Mouse (Mus musculus) forebrain, embryonic 13.5 days (tissue): ENCODE measurements around the gene Skp2. TPM values are rescaled to one million over a fixed set of nuclear protein-coding genes. Genes with fewer than 3 reads are reported as not detected.
"Not testable (repeated sequence)": the region's sequence is repeated elsewhere in the genome, so short reads cannot be mapped to it uniquely, and the experiment has no call there.

Experiments
- ATAC-seq: fragments of 200-750 bp; cut with Nextera tagmentation; 2 replicates; pipeline ENCODE4 v1.8.0; 2017
- H3K27ac ChIP-seq: fragments of 300-500 bp; sonication (generic); 2 replicates; pipeline ENCODE4 v1.5.1; 2015; ENCODE audit warnings: inconsistent platforms, mild to moderate bottlenecking, moderate library complexity
- H3K27me3 ChIP-seq: fragments of 300-500 bp; sonication (generic); 2 replicates; pipeline ENCODE4 v1.6.1; 2015; ENCODE audit warnings: mild to moderate bottlenecking, inconsistent platforms
- H3K36me3 ChIP-seq: fragments of 300-500 bp; sonication (generic); 2 replicates; pipeline ENCODE4 v1.6.1; 2015; ENCODE audit warnings: mild to moderate bottlenecking, inconsistent platforms; ENCODE audit not compliant: poor library complexity, severe bottlenecking
- H3K4me1 ChIP-seq: fragments of 300-500 bp; sonication (generic); 2 replicates; pipeline ENCODE4 v1.6.1; 2015; ENCODE audit warnings: inconsistent platforms
- H3K4me2 ChIP-seq: fragments of 300-500 bp; sonication (generic); 2 replicates; pipeline ENCODE4 v1.6.1; 2015; ENCODE audit warnings: inconsistent platforms, mild to moderate bottlenecking, moderate library complexity
- H3K4me3 ChIP-seq: fragments of 300-500 bp; sonication (generic); 2 replicates; pipeline ENCODE4 v1.5.1; 2015; ENCODE audit warnings: mild to moderate bottlenecking, inconsistent platforms
- H3K9ac ChIP-seq: fragments of 300-500 bp; sonication (generic); 2 replicates; pipeline ENCODE4 v1.6.1; 2015; ENCODE audit warnings: mild to moderate bottlenecking, inconsistent platforms
- H3K9me3 ChIP-seq: fragments of 300-500 bp; sonication (generic); replicated peaks from 2 replicates; pipeline ENCODE4 v1.6.1; 2016; ENCODE audit warnings: inconsistent platforms
- WGBS: fragments of 180-500 bp; shearing (Covaris S2); methylation state at CpG from one replicate; pipeline ENCODE4 v1.1.7; 2015; 5-methylcytosine and 5-hydroxymethylcytosine counted together
- polyA plus RNA-seq: library from polyadenylated mRNA; unstranded; fragments of >200 nt; fragmentation: Nextera tagmentation; extraction: Ambion mirVana; gene quantifications from 2 replicates; pipeline ENCODE4 v1.2.1, GENCODE M21; 2015

Skp2 gene
- polyA plus RNA-seq = 72.0 and 79.1 TPM in 2 replicates

DNA sequence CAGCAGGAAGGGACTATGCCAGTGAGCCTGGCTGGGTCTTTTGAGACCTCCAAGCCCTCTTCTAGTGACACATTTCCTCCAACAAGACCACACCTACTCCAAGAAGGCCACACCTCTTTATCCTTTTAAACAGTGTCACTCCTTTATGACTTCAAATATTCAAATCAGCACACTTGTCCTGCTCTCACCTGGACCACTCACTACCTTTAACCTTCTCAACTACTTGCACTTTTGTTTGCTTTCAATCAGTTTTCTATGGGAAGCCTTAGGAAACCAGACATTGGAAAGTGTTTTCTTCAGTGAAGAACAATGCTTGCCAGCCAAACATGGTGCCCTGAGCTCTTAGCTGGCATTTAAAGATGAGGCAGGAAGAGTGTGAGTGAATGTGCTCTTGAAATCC, at the start of gene Skp2:
Gene Skp2 (minus strand): TSS at position 101 of the 400 bp plus-strand sequence.
- Histone ChIP-seq H3K9me3 (no peaks in the 10 kb centered on the region), H3K27ac (no peak within 1 kb of the TSS), H3K4me2 (no peak within 1 kb of the TSS), H3K9ac (no peak within 1 kb of the TSS), H3K4me1 (no peaks in the 10 kb centered on the region), H3K36me3 (peaks cover 50% of the 10 kb centered on the region), H3K4me3 (no peak within 1 kb of the TSS), H3K27me3 (no peaks in the 10 kb centered on the region)
- ATAC-seq = no peak

DNA sequence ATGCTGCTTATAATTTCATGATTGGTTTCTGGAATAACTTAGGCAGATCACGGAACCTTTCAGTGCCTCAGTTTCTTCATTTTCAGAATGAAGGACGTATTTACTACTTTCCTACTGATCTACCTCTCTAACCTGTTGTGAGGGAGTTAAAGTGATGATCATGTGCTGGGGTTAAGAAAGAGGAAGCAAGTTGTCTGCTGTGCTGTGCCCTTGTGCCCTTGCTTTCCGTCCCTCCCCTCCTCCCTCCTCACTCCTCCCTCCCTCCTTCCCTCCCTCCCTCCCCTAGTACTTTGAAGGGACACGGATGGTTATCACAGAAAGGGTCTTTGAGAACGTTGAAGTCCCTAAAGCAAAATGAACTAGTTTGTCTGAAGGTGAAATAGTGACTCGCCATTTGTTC, 43.2 kb upstream of the Skp2 start:
- no peak for ATAC-seq
- no peak overlapping the region for H3K9ac ChIP-seq
- H3K27me3 ChIP-seq = no peaks in the 10 kb centered on the region
- H3K36me3 ChIP-seq = peaks cover 26% of the 10 kb centered on the region
- 78% methylated on average over 6 of the region's 6 CpGs for WGBS
- H3K27ac ChIP-seq = no peak overlapping the region
- no peaks in the 10 kb centered on the region for H3K9me3 ChIP-seq
- no peak overlapping the region for H3K4me2 ChIP-seq
- no peak overlapping the region for H3K4me3 ChIP-seq
- no peaks in the 10 kb centered on the region for H3K4me1 ChIP-seq

DNA sequence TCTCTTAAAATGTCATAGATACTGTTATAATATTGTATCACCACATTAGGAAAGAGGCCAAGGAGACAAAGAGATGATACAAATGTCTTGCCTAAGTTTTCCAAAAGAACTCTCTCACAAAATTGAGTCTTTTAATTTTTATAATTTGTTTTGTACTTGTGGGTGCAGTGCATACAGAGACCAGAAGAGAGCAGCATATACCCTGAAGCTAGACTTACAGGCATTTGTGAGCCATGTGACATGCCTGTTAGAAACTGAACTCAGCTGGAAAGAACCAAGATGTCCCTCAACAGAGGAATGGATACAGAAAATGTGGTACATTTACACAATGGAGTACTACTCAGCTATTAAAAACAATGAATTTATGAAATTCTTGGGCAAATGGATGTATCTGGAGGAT, 37.5 kb upstream of the Skp2 start:
- not testable (repeated sequence) for H3K9ac ChIP-seq, H3K4me3 ChIP-seq, H3K4me1 ChIP-seq, H3K27me3 ChIP-seq, H3K27ac ChIP-seq, H3K9me3 ChIP-seq, ATAC-seq, H3K4me2 ChIP-seq
- peaks cover 43% of the 10 kb centered on the region for H3K36me3 ChIP-seq

- H3K27me3 ChIP-seq = no peaks in the 10 kb centered on the region
These were observed 34.6 kb upstream of the Skp2 start for GRCm38 (mm10) chr15:9189796-9190195.

GRCm38 (mm10) chr15:9183995-9184394, 28.8 kb upstream of the Skp2 start:
- Histone ChIP-seq H3K36me3 (peaks cover 56% of the 10 kb centered on the region), H3K4me1 (no peaks in the 10 kb centered on the region), H3K4me3 (no peak overlapping the region), H3K27ac (no peak overlapping the region), H3K27me3 (no peaks in the 10 kb centered on the region), H3K9me3 (no peaks in the 10 kb centered on the region), H3K4me2 (no peak overlapping the region), H3K9ac (no peak overlapping the region)
- ATAC-seq = no peak
- WGBS = 93% methylated on average over 5 of the region's 5 CpGs

More at GRCm38 (mm10) chr15:9189796-9190195, 34.6 kb upstream of the Skp2 start:
- no peaks in the 10 kb centered on the region for H3K4me1 ChIP-seq
- no peak overlapping the region for H3K27ac ChIP-seq
- peaks cover 49% of the 10 kb centered on the region for H3K36me3 ChIP-seq
- H3K4me2 ChIP-seq = no peak overlapping the region
- H3K9me3 ChIP-seq = no peaks in the 10 kb centered on the region
- no peak for ATAC-seq
- no peak overlapping the region for H3K9ac ChIP-seq
- WGBS = 92% methylated on average over 2 of the region's 2 CpGs
- H3K4me3 ChIP-seq = no peak overlapping the region

DNA sequence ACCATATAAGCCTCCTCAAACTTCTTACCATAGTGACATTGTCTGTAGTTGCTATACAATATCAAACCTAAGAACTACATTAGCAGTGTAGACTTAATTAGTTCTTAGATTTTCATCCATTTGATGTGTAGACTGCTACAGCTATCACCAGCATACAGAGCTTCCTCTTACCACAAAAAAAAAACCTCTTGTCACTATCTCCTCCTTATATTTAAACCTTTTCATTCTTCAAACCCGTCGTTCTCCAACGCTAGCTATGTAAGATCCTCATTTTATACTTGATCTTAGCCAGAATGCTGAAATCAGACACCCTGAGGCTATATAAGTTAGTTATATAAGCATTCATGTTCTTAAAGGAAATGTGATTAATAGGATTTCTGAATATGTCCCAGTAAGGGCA, 21.8 kb upstream of the Skp2 start:
- no peaks in the 10 kb centered on the region for H3K27me3 ChIP-seq
- no peak overlapping the region for H3K9ac ChIP-seq
- no peak overlapping the region for H3K4me3 ChIP-seq
- WGBS = 94% methylated on average over 3 of the region's 3 CpGs
- H3K36me3 ChIP-seq = peaks cover 41% of the 10 kb centered on the region
- no peak overlapping the region for H3K4me2 ChIP-seq
- no peak for ATAC-seq
- no peak overlapping the region for H3K27ac ChIP-seq
- no peaks in the 10 kb centered on the region for H3K4me1 ChIP-seq
- no peaks in the 10 kb centered on the region for H3K9me3 ChIP-seq

DNA sequence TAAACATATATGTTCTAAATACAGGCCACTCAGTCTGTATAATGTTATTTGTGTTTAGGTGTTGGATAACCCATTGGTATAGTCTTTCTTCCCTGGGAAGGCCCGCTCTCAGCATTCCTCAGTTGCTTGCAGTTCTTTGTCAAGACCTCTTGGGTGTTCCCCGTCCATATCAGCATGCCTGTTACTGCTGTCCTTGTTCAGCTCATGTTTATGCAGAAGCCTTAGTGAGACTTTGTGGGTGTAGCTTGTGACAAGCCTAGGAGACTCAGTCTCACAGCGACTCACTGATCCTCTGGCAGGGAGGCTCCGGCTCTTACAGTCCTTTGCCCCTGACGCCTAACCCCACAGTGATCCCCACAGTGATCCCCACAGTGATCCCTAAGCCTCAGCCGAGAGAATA, 8.9 kb upstream of the Skp2 start:
- H3K4me2 ChIP-seq = no peak overlapping the region

DNA sequence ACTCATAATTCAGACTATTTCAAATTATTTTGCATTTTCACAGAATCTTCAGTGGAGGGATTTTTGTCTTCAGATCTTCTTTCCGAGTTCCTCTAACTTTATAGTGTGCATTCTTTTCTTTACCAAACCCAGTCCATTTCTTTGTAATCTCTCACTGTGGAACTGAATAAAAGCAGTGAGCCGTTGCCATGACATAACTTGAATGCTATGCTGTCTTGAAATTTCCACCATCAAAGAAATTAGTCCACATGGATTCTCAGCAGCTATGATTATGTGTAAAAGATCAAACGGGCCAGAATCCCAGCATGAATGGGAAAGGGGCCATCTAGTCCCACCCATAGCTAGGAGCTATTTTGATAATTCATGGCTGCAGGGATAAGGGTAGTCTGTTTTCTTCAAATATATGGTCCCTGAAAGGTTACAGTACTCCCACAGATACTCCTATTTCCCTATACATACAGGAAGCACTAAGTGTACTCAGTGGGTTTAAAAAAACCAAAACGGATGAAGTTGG, 7.4 kb upstream of the Skp2 start:
- H3K27ac ChIP-seq = no peak overlapping the region
- no peak overlapping the region for H3K9ac ChIP-seq
- H3K27me3 ChIP-seq = no peaks in the 10 kb centered on the region
- H3K9me3 ChIP-seq = no peaks in the 10 kb centered on the region
- H3K36me3 ChIP-seq = peaks cover 39% of the 10 kb centered on the region
- 45% methylated on average over 4 of the region's 4 CpGs for WGBS
- no peak overlapping the region for H3K4me3 ChIP-seq
- H3K4me1 ChIP-seq = peaks cover 4% of the 10 kb centered on the region; the same call in 1 of the 2 replicates
- no peak overlapping the region for H3K4me2 ChIP-seq
- ATAC-seq = no peak

More for the DNA sequence above, 8.9 kb upstream of the Skp2 start:
- Histone ChIP-seq H3K27me3 (no peaks in the 10 kb centered on the region), H3K4me3 (no peak overlapping the region), H3K27ac (no peak overlapping the region), H3K36me3 (peaks cover 46% of the 10 kb centered on the region), H3K9ac (no peak overlapping the region), H3K4me1 (peaks cover 4% of the 10 kb centered on the region; the same call in 1 of the 2 replicates), H3K9me3 (no peaks in the 10 kb centered on the region)
- ATAC-seq = no peak
- WGBS = 58% methylated on average over 6 of the region's 6 CpGs

- 1% methylated on average over 28 of the region's 37 CpGs for WGBS
- Histone ChIP-seq H3K36me3 (peaks cover 30% of the 10 kb centered on the region), H3K9ac (peak overlapping the region; percentile 88), H3K4me3 (peak overlapping the region; percentile 90), H3K4me2 (peak overlapping the region; percentile 83), H3K4me1 (peaks cover 30% of the 10 kb centered on the region), H3K27me3 (no peaks in the 10 kb centered on the region), H3K27ac (peak overlapping the region; percentile 77), H3K9me3 (no peaks in the 10 kb centered on the region)
- ATAC-seq = peak; percentile 87
These were observed 14.5 kb downstream of the Skp2 start for GRCm38 (mm10) chr15:9140684-9141171.

DNA sequence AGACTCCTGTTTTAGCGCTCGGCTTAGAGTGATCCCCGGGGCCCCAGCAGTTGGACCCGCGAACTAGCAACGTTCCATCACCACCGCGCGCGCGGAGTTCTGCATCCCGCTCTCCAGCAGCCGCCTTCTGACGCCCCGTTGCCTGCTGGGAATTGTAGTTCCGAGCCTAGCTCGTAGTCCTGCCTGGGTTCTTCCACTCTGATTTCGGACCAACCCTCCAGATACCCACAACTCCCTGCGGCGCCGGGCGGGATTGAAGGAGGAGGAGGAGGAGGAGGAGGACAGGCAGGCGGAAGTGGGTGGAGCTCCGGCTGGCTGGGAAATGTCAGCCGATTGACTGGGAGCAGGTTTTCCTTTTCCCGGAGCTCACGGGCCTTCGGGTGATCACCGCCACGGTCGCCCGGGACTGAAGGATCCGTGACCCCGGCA, 15.0 kb downstream of the Skp2 start, which contains the start of gene Lmbrd2:
Gene Lmbrd2 (plus strand): TSS at position 299 of the 429 bp plus-strand sequence.
- Histone ChIP-seq H3K9ac (peak within 1 kb of the TSS; percentile 88), H3K4me2 (peak within 1 kb of the TSS; percentile 83), H3K4me3 (peak within 1 kb of the TSS; percentile 90), H3K4me1 (peaks cover 31% of the 10 kb centered on the region), H3K36me3 (peaks cover 34% of the 10 kb centered on the region), H3K9me3 (no peaks in the 10 kb centered on the region), H3K27me3 (no peaks in the 10 kb centered on the region), H3K27ac (peak within 1 kb of the TSS; percentile 77)
- under 1% methylated on average over 33 of the region's 34 CpGs for WGBS
- peak; percentile 99 for ATAC-seq

- Histone ChIP-seq H3K36me3 (peaks cover 40% of the 10 kb centered on the region), H3K4me1 (peaks cover 35% of the 10 kb centered on the region), H3K27me3 (no peaks in the 10 kb centered on the region), H3K9me3 (no peaks in the 10 kb centered on the region), H3K27ac (no peak overlapping the region), H3K4me3 (peak overlapping the region; percentile 90), H3K9ac (peak overlapping the region; percentile 72), H3K4me2 (peak overlapping the region; percentile 77)
- no peak for ATAC-seq
- WGBS = 24% methylated on average over 10 of the region's 10 CpGs
These were observed 15.8 kb downstream of the Skp2 start for GRCm38 (mm10) chr15:9139447-9139846.

GRCm38 (mm10) chr15:9134891-9135507, 20.2 kb downstream of the Skp2 start:
- Histone ChIP-seq H3K4me2 (no peak overlapping the region), H3K27ac (no peak overlapping the region), H3K9me3 (no peaks in the 10 kb centered on the region), H3K4me1 (peaks cover 46% of the 10 kb centered on the region), H3K27me3 (no peaks in the 10 kb centered on the region), H3K9ac (no peak overlapping the region), H3K4me3 (no peak overlapping the region), H3K36me3 (peaks cover 71% of the 10 kb centered on the region)
- 80% methylated on average over 6 of the region's 6 CpGs for WGBS
- no peak for ATAC-seq
